Mouse (Mus musculus) stomach, postnatal 0 days (tissue): ENCODE measurements around the gene N4bp2l2. TPM values are rescaled to one million over a fixed set of nuclear protein-coding genes. Genes with fewer than 3 reads are reported as not detected.
A peak's percentile ranks its signal among the peaks of the same experiment; 100 is the strongest.
"Not testable (repeated sequence)": the region's sequence is repeated elsewhere in the genome, so short reads cannot be mapped to it uniquely, and the experiment has no call there.

ENCODE experiments used
- ATAC-seq: fragments of 200-750 bp; cut with Nextera tagmentation; 2 replicates; pipeline ENCODE4 v1.8.0; 2017; ENCODE audit not compliant: low FRiP score, low TSS enrichment
- DNase-seq: peaks from one replicate; pipeline ENCODE4 v3.0.0-alpha.2; 2016; ENCODE audit warnings: low spot score
- H3K27ac ChIP-seq: fragments of 300-500 bp; sonication (generic); replicated peaks from 2 replicates; pipeline ENCODE4 v1.5.1; 2014; ENCODE audit warnings: mild to moderate bottlenecking, control low read depth
- H3K27me3 ChIP-seq: fragments of 300-500 bp; sonication (generic); 2 replicates; pipeline ENCODE4 v1.6.1; 2014; ENCODE audit warnings: low read length; ENCODE audit not compliant: control insufficient read depth, insufficient read depth
- H3K36me3 ChIP-seq: fragments of 300-500 bp; sonication (generic); 2 replicates; pipeline ENCODE4 v1.6.1; 2014; ENCODE audit warnings: low read length, mixed read lengths; ENCODE audit not compliant: control insufficient read depth, insufficient read depth
- H3K4me1 ChIP-seq: fragments of 300-500 bp; sonication (generic); replicated peaks from 2 replicates; pipeline ENCODE4 v1.6.1; 2014; ENCODE audit warnings: antibody characterized with exemption; ENCODE audit not compliant: control insufficient read depth, insufficient read depth
- H3K4me2 ChIP-seq: fragments of 300-500 bp; sonication (generic); replicated peaks from 2 replicates; pipeline ENCODE4 v1.6.1; 2014; ENCODE audit warnings: low read depth, mild to moderate bottlenecking, control low read depth, moderate library complexity
- H3K4me3 ChIP-seq: fragments of 300-500 bp; sonication (generic); 2 replicates; pipeline ENCODE4 v1.5.1; 2014; ENCODE audit warnings: low read depth, low read length, control low read depth
- H3K9ac ChIP-seq: fragments of 300-500 bp; sonication (generic); 2 replicates; pipeline ENCODE4 v1.6.1; 2014; ENCODE audit warnings: mild to moderate bottlenecking, low read length, control low read depth, mixed read lengths
- H3K9me3 ChIP-seq: fragments of 300-500 bp; sonication (generic); 2 replicates; pipeline ENCODE4 v1.6.1; 2016; ENCODE audit warnings: low read length; ENCODE audit not compliant: control insufficient read depth
- CTCF ChIP-seq: IDR thresholded peaks from 2 replicates; pipeline ENCODE4 v1.5.1; 2016; ENCODE audit warnings: antibody characterized with exemption, low read depth, mild to moderate bottlenecking, moderate library complexity
- EP300 ChIP-seq: optimal IDR thresholded peaks from 2 replicates; pipeline ENCODE3; 2016; ENCODE audit warnings: antibody characterized with exemption
- WGBS: fragments of 180-500 bp; shearing (Covaris S2); extraction: QIAGEN DNeasy Blood & Tissue Kit; methylation state at CpG from one replicate; pipeline ENCODE4 v1.1.7; 2014; 5-methylcytosine and 5-hydroxymethylcytosine counted together
- polyA plus RNA-seq: library from polyadenylated mRNA; unstranded; fragments of >200 nt; fragmentation: Nextera tagmentation; extraction: Ambion mirVana; gene quantifications from 2 replicates; pipeline ENCODE4 v1.2.1, GENCODE M21; 2015

The N4bp2l2 gene
- polyA plus RNA-seq, 1 experiment from 2014 or later, result 32.1 TPM

DNA sequence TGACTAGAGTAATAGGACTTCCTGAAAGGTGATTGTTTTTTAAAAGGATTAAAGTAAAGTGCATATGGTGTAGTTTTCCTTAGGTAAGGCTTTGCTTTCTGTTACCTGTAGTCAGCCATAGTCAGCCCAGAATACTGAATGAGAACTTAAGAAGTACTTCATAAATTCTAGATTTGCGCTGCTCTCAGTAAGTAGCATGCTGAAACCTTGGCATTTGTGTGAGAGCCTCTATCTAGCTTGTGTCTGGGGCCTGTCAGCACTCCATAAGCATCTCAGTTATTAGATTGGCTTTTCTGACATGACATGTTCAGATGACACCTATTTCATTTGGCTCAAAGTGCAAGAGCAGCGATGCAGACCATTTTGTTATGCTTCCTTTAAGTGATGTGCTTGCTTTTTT is 27.3 kb upstream of the N4bp2l2 start:
- Histone ChIP-seq H3K9ac (no peak overlapping the region), H3K4me3 (no peak overlapping the region), H3K36me3 (no peaks in the 10 kb centered on the region), H3K27me3 (no peaks in the 10 kb centered on the region), H3K9me3 (no peaks in the 10 kb centered on the region), H3K27ac (no peak overlapping the region), H3K4me1 (no peaks in the 10 kb centered on the region), H3K4me2 (no peak overlapping the region)
- 95% methylated on average over 2 of the region's 2 CpGs for WGBS
- no peak for ATAC-seq
- no peak for DNase-seq
- no peak for TF ChIP-seq EP300
- no peak for TF ChIP-seq CTCF

DNA sequence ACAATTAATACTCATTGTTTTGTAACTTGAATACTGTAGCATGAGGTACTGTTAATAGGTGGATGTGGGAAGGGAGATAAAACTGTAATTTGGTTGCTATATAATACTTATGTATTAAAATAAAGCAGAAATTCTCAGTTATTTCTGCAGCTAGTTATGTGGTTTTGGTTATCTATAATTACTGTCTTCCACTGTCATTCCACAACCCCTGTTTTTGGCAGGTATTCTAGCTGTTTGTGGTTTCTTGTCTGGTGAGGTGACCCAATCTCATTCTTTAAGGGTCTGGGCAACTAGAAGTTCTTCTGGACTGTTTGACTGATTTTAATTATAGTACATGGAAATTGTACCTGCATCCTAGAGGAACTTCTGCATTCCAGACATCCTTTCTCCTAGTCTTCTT is 24.7 kb upstream of the N4bp2l2 start:
- no peak for DNase-seq
- no peaks in the 10 kb centered on the region for H3K4me1 ChIP-seq
- no peaks in the 10 kb centered on the region for H3K9me3 ChIP-seq
- no peaks in the 10 kb centered on the region for H3K36me3 ChIP-seq
- ATAC-seq, result no peak
- H3K27ac ChIP-seq, result no peak overlapping the region
- TF ChIP-seq CTCF, result no peak
- no peak for TF ChIP-seq EP300
- H3K27me3 ChIP-seq, result no peaks in the 10 kb centered on the region
- no peak overlapping the region for H3K4me2 ChIP-seq
- H3K9ac ChIP-seq, result no peak overlapping the region
- H3K4me3 ChIP-seq, result no peak overlapping the region

DNA sequence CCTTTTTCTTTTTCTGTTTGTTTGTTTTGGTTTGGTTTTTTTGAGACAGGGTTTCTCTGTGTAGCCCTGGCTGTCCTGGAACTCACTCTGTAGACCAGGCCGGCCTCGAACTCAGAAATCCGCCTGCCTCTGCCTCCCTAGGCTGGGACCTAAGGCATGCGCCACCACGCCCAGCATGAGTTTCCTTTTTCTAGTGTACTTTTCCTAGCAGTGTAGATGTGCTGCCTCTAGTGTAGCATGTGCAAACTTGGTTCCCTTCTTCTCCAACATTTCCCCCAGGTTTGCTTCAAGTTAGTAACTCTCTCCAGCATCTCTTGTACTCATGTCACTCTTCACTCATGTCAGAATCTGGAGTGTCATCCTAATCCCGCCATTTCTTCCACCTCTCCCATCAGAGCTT is 16.9 kb upstream of the N4bp2l2 start:
- not testable (repeated sequence) for H3K27ac ChIP-seq, H3K4me2 ChIP-seq, H3K36me3 ChIP-seq, ATAC-seq, H3K4me3 ChIP-seq, H3K4me1 ChIP-seq, H3K9ac ChIP-seq, DNase-seq, H3K9me3 ChIP-seq, H3K27me3 ChIP-seq
- WGBS, result 95% methylated on average over 6 of the region's 6 CpGs

DNA sequence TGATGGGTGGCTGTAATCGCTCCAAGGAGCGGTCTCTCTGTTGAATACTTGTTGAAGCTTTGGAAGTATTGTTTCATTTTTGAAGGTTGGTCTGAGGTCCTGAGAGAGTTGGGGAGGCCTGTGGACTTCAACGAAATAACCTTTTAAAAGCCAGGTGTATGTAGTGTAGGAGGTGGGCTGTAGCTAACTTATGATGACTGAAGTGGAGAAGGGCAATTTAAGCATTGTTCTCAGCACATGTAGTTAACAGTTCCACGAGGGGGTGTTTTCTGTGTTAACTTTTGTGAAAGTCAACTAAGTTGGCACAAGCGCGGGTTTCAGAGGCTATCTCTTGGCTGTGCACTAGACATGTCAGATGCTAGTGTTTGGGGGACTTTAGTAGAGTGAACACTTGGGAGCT is 8.9 kb upstream of the N4bp2l2 start:
- Histone ChIP-seq H3K4me2 (peak overlapping the region; percentile 65), H3K36me3 (no peaks in the 10 kb centered on the region), H3K9ac (peak overlapping the region; percentile 88; the same call in 1 of the 2 replicates), H3K9me3 (no peaks in the 10 kb centered on the region), H3K4me3 (peak overlapping the region; percentile 96), H3K27me3 (no peaks in the 10 kb centered on the region), H3K27ac (no peak overlapping the region), H3K4me1 (no peaks in the 10 kb centered on the region)
- ATAC-seq (no peak), DNase-seq (no peak)
- 40% methylated on average over 6 of the region's 6 CpGs for WGBS
- TF ChIP-seq EP300 (no peak), CTCF (no peak)

DNA sequence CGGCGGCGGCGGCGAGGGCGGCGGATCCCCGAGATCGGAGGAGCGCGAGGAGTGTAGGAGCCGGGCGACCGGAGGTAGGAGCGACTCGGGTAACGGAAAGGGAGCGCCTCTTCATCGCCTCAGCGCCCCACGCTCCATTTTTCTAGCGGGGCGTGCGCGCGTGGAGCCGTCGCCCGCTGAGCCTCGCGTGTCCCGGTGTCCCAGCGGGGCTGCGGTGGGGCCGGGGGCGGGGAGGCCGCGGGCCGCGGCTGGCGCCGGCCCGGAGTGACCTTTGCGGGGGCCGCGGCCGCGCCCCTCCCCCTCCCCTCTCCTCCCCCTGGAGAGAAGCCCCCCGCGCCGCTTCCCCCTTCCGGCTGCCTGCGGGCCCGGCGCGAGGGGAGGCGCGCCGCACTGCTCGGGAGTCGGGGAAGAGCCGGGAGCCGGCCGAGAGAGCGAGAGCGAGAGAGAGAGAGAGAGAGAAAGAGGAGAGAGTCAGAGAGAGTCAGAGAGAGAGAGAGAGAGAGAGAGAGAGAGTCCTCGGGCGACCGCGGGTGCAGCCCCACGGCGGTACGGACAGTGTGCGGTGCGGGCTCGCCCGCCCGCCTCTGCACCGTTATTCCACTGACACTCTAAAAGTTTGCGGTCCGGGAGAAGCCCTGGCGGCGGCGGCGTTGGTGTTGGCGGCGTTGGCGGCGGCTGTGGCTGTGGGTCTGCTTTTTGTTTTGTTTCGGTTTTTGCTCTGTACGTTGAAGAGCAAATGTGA is 8.1 kb upstream of the N4bp2l2 start:
- Histone ChIP-seq H3K27ac (peak overlapping the region; percentile 92), H3K4me2 (peak overlapping the region; percentile 65), H3K9me3 (no peaks in the 10 kb centered on the region), H3K4me3 (peak overlapping the region; percentile 96), H3K36me3 (no peaks in the 10 kb centered on the region), H3K9ac (peak overlapping the region; percentile 88), H3K4me1 (no peaks in the 10 kb centered on the region), H3K27me3 (no peaks in the 10 kb centered on the region)
- ATAC-seq (peak; percentile 24), DNase-seq (peak; percentile 56)
- WGBS, result 0% methylated on average over 42 of the region's 91 CpGs
- no peak for TF ChIP-seq EP300
- TF ChIP-seq CTCF, result no peak

- Histone ChIP-seq H3K4me3 (peak within 1 kb of the TSS; percentile 96), H3K9me3 (no peaks in the 10 kb centered on the region), H3K36me3 (no peaks in the 10 kb centered on the region), H3K4me2 (peak within 1 kb of the TSS; percentile 65), H3K27ac (peak within 1 kb of the TSS; percentile 92), H3K9ac (peak within 1 kb of the TSS; percentile 88), H3K27me3 (no peaks in the 10 kb centered on the region), H3K4me1 (no peaks in the 10 kb centered on the region)
- 19% methylated on average over 34 of the region's 49 CpGs for WGBS
- DNase-seq (peak; percentile 96), ATAC-seq (peak; percentile 98)
- TF ChIP-seq CTCF (peak; percentile 84), EP300 (no peak)
These were observed 7.3 kb upstream of the N4bp2l2 start, which contains the start of gene Pds5b for GRCm38 (mm10) chr5:150673153-150673835. TSS of gene Pds5b (plus strand) at chr5:150673739.
